Mouse (Mus musculus) hindbrain, postnatal 0 days (tissue): ENCODE data around the gene Tmem182. TPM values are rescaled to one million over a fixed set of nuclear protein-coding genes. Genes with fewer than 3 reads are reported as not detected.

Source experiments
- ATAC-seq: fragments of 200-750 bp; cut with Nextera tagmentation; 2 replicates; pipeline ENCODE4 v1.8.0; 2017; ENCODE audit warnings: mild to moderate bottlenecking, moderate TSS enrichment, moderate library complexity
- DNase-seq: peaks from one replicate; pipeline ENCODE4 v3.0.0-alpha.2; 2015; ENCODE audit warnings: low spot score
- H3K27ac ChIP-seq: fragments of 300-500 bp; sonication (generic); 2 replicates; pipeline ENCODE4 v1.5.1; 2014; ENCODE audit warnings: mild to moderate bottlenecking
- H3K27me3 ChIP-seq: fragments of 300-500 bp; sonication (generic); 2 replicates; pipeline ENCODE4 v1.6.1; 2014; ENCODE audit warnings: low read length, mixed read lengths; ENCODE audit not compliant: insufficient read depth
- H3K36me3 ChIP-seq: fragments of 300-500 bp; sonication (generic); 2 replicates; pipeline ENCODE4 v1.6.1; 2014; ENCODE audit warnings: low read length, mixed read lengths; ENCODE audit not compliant: insufficient read depth
- H3K4me1 ChIP-seq: fragments of 300-500 bp; sonication (generic); 2 replicates; pipeline ENCODE4 v1.6.1; 2014; ENCODE audit warnings: antibody characterized with exemption, low read length, mixed read lengths; ENCODE audit not compliant: insufficient read depth
- H3K4me2 ChIP-seq: fragments of 300-500 bp; sonication (generic); 2 replicates; pipeline ENCODE4 v1.6.1; 2014; ENCODE audit warnings: low read depth, mild to moderate bottlenecking, low read length, moderate library complexity, mixed read lengths
- H3K4me3 ChIP-seq: fragments of 300-500 bp; sonication (generic); 2 replicates; pipeline ENCODE4 v1.5.1; 2014; ENCODE audit warnings: low read length
- H3K9ac ChIP-seq: fragments of 300-500 bp; sonication (generic); replicated peaks from 2 replicates; pipeline ENCODE4 v1.6.1; 2014; ENCODE audit warnings: mild to moderate bottlenecking, low read length, moderate library complexity, mixed read lengths
- H3K9me3 ChIP-seq: fragments of 300-500 bp; sonication (generic); 2 replicates; pipeline ENCODE4 v1.6.1; 2016; ENCODE audit warnings: low read length, mixed read lengths
- CTCF ChIP-seq: IDR thresholded peaks from 2 replicates; pipeline ENCODE4 v1.5.1; 2016; ENCODE audit warnings: antibody characterized with exemption, control low read depth, low read depth
- WGBS: fragments of 180-500 bp; shearing (Covaris S2); extraction: QIAGEN DNeasy Blood & Tissue Kit; methylation state at CpG from one replicate; pipeline ENCODE4 v1.1.7; 2014; 5-methylcytosine and 5-hydroxymethylcytosine counted together
- polyA plus RNA-seq: library from polyadenylated mRNA; unstranded; fragments of >200 nt; fragmentation: Nextera tagmentation; extraction: Ambion mirVana; gene quantifications from 2 replicates; pipeline ENCODE4 v1.2.1, GENCODE M21; 2015
- total RNA-seq: library from RNA; depleted of rRNA; stranded (reverse); fragments of >200 nt; gene quantifications from 2 replicates; pipeline ENCODE4 v1.2.3, GENCODE M21; 2014

Gene Tmem182
- total and polyA plus RNA-seq, 2 experiments from 2014 or later: 0.05 to 0.31 TPM

- H3K27ac ChIP-seq: no peak overlapping the region
- DNase-seq: no peak
- H3K36me3 ChIP-seq: no peaks in the 10 kb centered on the region
- TF ChIP-seq CTCF: no peak
- H3K27me3 ChIP-seq: no peaks in the 10 kb centered on the region
- no peak overlapping the region for H3K9ac ChIP-seq
- H3K4me1 ChIP-seq: no peaks in the 10 kb centered on the region
- H3K4me2 ChIP-seq: no peak overlapping the region
- 90% methylated on average over 4 of the region's 4 CpGs for WGBS
- no peaks in the 10 kb centered on the region for H3K9me3 ChIP-seq
- no peak overlapping the region for H3K4me3 ChIP-seq
- no peak for ATAC-seq
Observed at GRCm38 (mm10) chr1:40835468-40835867, 30.1 kb downstream of the Tmem182 start.

GRCm38 (mm10) chr1:40840605-40841004 is 35.2 kb downstream of the Tmem182 start:
- Histone ChIP-seq H3K9ac (no peak overlapping the region), H3K36me3 (no peaks in the 10 kb centered on the region), H3K27me3 (no peaks in the 10 kb centered on the region), H3K27ac (no peak overlapping the region), H3K4me3 (no peak overlapping the region), H3K4me1 (no peaks in the 10 kb centered on the region), H3K4me2 (no peak overlapping the region), H3K9me3 (no peaks in the 10 kb centered on the region)
- ATAC-seq: no peak
- no peak for TF ChIP-seq CTCF
- no peak for DNase-seq
- 90% methylated on average over 8 of the region's 8 CpGs for WGBS

- 92% methylated on average over 5 of the region's 5 CpGs for WGBS
Observed at GRCm38 (mm10) chr1:40841032-40841761, 35.8 kb downstream of the Tmem182 start.

GRCm38 (mm10) chr1:40844616-40845015 is 39.2 kb downstream of the Tmem182 start:
- ATAC-seq: peak; percentile 76
- no peak overlapping the region for H3K4me3 ChIP-seq

More at GRCm38 (mm10) chr1:40841032-40841761, 35.8 kb downstream of the Tmem182 start:
- DNase-seq: no peak
- H3K27ac ChIP-seq: no peak overlapping the region
- H3K9ac ChIP-seq: no peak overlapping the region
- no peaks in the 10 kb centered on the region for H3K27me3 ChIP-seq
- no peaks in the 10 kb centered on the region for H3K9me3 ChIP-seq
- ATAC-seq: no peak
- H3K4me2 ChIP-seq: no peak overlapping the region
- no peaks in the 10 kb centered on the region for H3K4me1 ChIP-seq
- H3K36me3 ChIP-seq: no peaks in the 10 kb centered on the region
- TF ChIP-seq CTCF: no peak
- no peak overlapping the region for H3K4me3 ChIP-seq

GRCm38 (mm10) chr1:40847196-40847938 is 42.0 kb downstream of the Tmem182 start:
- no peak for TF ChIP-seq CTCF
- ATAC-seq (no peak), DNase-seq (no peak)
- no peak overlapping the region for H3K9ac ChIP-seq
- no peaks in the 10 kb centered on the region for H3K27me3 ChIP-seq
- WGBS: 50% methylated on average over 2 of the region's 2 CpGs
- H3K27ac ChIP-seq: no peak overlapping the region
- no peak overlapping the region for H3K4me2 ChIP-seq
- no peak overlapping the region for H3K4me3 ChIP-seq
- H3K4me1 ChIP-seq: no peaks in the 10 kb centered on the region
- H3K36me3 ChIP-seq: no peaks in the 10 kb centered on the region
- no peaks in the 10 kb centered on the region for H3K9me3 ChIP-seq

More at GRCm38 (mm10) chr1:40844616-40845015, 39.2 kb downstream of the Tmem182 start:
- Histone ChIP-seq H3K4me2 (no peak overlapping the region), H3K9ac (no peak overlapping the region), H3K9me3 (no peaks in the 10 kb centered on the region), H3K4me1 (no peaks in the 10 kb centered on the region), H3K27ac (no peak overlapping the region), H3K27me3 (no peaks in the 10 kb centered on the region), H3K36me3 (no peaks in the 10 kb centered on the region)
- DNase-seq: peak; percentile 72
- peak; percentile 91 for TF ChIP-seq CTCF

- no peak overlapping the region for H3K4me2 ChIP-seq
- no peaks in the 10 kb centered on the region for H3K27me3 ChIP-seq
- no peaks in the 10 kb centered on the region for H3K4me1 ChIP-seq
- no peak overlapping the region for H3K27ac ChIP-seq
- no peak overlapping the region for H3K9ac ChIP-seq
- no peak for DNase-seq
- H3K36me3 ChIP-seq: no peaks in the 10 kb centered on the region
- no peaks in the 10 kb centered on the region for H3K9me3 ChIP-seq
- TF ChIP-seq CTCF: no peak
- no peak overlapping the region for H3K4me3 ChIP-seq
- no peak for ATAC-seq
Observed at GRCm38 (mm10) chr1:40851286-40851685, 45.9 kb downstream of the Tmem182 start.

GRCm38 (mm10) chr1:40855268-40855667 is 49.9 kb downstream of the Tmem182 start:
- H3K9ac ChIP-seq: no peak overlapping the region
- no peak for TF ChIP-seq CTCF
- no peak overlapping the region for H3K27ac ChIP-seq
- no peak for ATAC-seq
- H3K27me3 ChIP-seq: no peaks in the 10 kb centered on the region
- H3K4me1 ChIP-seq: no peaks in the 10 kb centered on the region
- DNase-seq: no peak
- H3K4me3 ChIP-seq: no peak overlapping the region
- 79% methylated on average over 1 of the region's 1 CpGs for WGBS
- no peak overlapping the region for H3K4me2 ChIP-seq
- no peaks in the 10 kb centered on the region for H3K36me3 ChIP-seq
- H3K9me3 ChIP-seq: no peaks in the 10 kb centered on the region
